Mouse (Mus musculus) embryonic fibroblast, embryonic 13.5 days (primary cell): ENCODE measurements around the gene Gm21981.

Source experiments
- CTCF ChIP-seq: IDR thresholded peaks from 2 replicates; pipeline ENCODE4 v1.5.1; 2011; ENCODE audit warnings: mild to moderate bottlenecking, control low read depth, low read length, moderate library complexity, borderline replicate concordance; ENCODE audit not compliant: insufficient read depth
- POLR2A ChIP-seq: IDR thresholded peaks from 2 replicates; pipeline ENCODE4 v1.6.1; 2011; ENCODE audit warnings: low read depth, mild to moderate bottlenecking, control low read depth, low read length, moderate library complexity

GRCm38 (mm10) chr17:47646683-47647082 lies 47.6 kb downstream of the Gm21981 start:
- 0 out of 2 replicates have a peak, but pooled peaks have one; percentile 0 for TF ChIP-seq CTCF
- no peak for TF ChIP-seq POLR2A
